Mouse (Mus musculus) adrenal gland, adult 10 weeks (tissue): ENCODE results near the gene Rpsa. TPM values are rescaled to one million over a fixed set of nuclear protein-coding genes. Genes with fewer than 3 reads are reported as not detected.

Experiments
- polyA plus RNA-seq: library from polyadenylated mRNA; stranded (reverse); fragments of 350-450 nt; fragmentation: Illumina TruSeq; extraction: RNeasy Lipid Tissue Mini Kit (QIAGEN cat#74804); gene quantifications from one replicate; pipeline ENCODE4 v1.2.3, GENCODE M21; 2014; ENCODE audit warnings: low read depth, low replicate concordance

Rpsa gene
- polyA plus RNA-seq, result 79.8 TPM

GRCm38 (mm10) chr9:120127538-120128251 is at the start of gene Rpsa:
Rpsa (plus strand) TSS chr9:120127689.

DNA sequence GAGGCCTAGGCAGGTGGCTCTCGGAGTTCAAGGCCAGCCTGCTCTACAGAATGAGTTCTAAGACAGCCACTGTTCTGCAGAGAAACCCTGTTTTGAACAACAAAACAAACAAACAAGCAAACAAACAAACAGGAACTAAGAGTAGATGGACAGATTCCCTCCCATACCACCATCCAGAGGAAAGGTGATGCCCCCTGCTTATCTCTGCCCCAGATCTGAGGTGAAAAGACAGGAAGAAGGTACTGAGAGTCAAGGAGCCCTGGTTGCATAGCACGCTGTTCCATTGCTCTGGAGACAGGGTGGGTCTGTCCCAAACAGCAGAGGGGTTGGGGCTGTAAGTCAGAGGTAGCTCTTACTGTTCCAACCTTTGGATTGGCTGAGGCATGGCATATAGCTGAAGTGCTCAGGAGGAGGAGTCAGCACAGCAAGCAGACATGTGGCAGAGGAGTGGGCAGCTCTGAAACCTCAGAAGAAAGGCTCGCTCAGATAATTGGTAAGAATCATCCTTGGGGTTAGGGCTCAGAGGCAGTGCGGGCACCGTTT is 35.7 kb upstream of the Rpsa start, which contains the start of gene Ccr8:
Gene Ccr8, plus strand, starts transcription at position 419 of the 543 bp plus-strand sequence.

GRCm38 (mm10) chr9:120110211-120111018 is 17.1 kb upstream of the Rpsa start, which contains the start of gene Slc25a38:
Slc25a38 (plus strand) TSS chr9:120110374.

GRCm38 (mm10) chr9:120149222-120149828 is 21.8 kb downstream of the Rpsa start, which contains the start of gene Mobp:
Mobp (plus strand) TSS chr9:120149707.

Other genes with a start within 250 kb of the Rpsa start
- gene Wdr48, start 232.8 kb upstream of the Rpsa start, polyA plus RNA-seq, result 66.4 TPM
- 5.4 TPM for gene Gorasp1, start 190.1 kb upstream of the Rpsa start, polyA plus RNA-seq
- not detected for gene Ttc21a, start 190.1 kb upstream of the Rpsa start, polyA plus RNA-seq
- gene Csrnp1, start 143.0 kb upstream of the Rpsa start, polyA plus RNA-seq, result not detected
- not detected for gene Xirp1, start 104.1 kb upstream of the Rpsa start, polyA plus RNA-seq
- gene Cx3cr1, start 57.8 kb upstream of the Rpsa start, polyA plus RNA-seq, result 9.1 TPM
- gene Ccr8, start 35.6 kb upstream of the Rpsa start, polyA plus RNA-seq, result not detected
- gene Slc25a38, start 17.3 kb upstream of the Rpsa start, polyA plus RNA-seq, result 3.2 TPM
- gene Mobp, start 22.0 kb downstream of the Rpsa start, polyA plus RNA-seq, result not detected
- 1.0 TPM for gene Myrip, start 173.8 kb downstream of the Rpsa start, polyA plus RNA-seq